Mouse (Mus musculus) CH12.LX (cell line): ENCODE data around the gene Ctla4. TPM values are rescaled to one million over a fixed set of nuclear protein-coding genes. Genes with fewer than 3 reads are reported as not detected.

ENCODE experiments used
- DNase-seq: peaks from one replicate; pipeline ENCODE4 v3.0.0-alpha.2; 2013; ENCODE audit errors: extremely low read depth
- H3K27ac ChIP-seq: 2 replicates; pipeline ENCODE4 v1.5.1; 2012; ENCODE audit warnings: low read depth, mild to moderate bottlenecking, control low read depth, moderate library complexity; ENCODE audit not compliant: insufficient read depth
- H3K27me3 ChIP-seq: replicated peaks from 2 replicates; pipeline ENCODE3; 2012; ENCODE audit warnings: inconsistent platforms
- H3K36me3 ChIP-seq, 2 experiments: replicated peaks in 1 of 2; 2 replicates each; pipeline versions ENCODE3 to v1.6.1; 2012; ENCODE audit warnings: inconsistent platforms in 1 of 2, low read length in 1 of 2, mild to moderate bottlenecking in 1 of 2, mixed read lengths in 1 of 2, moderate library complexity in 1 of 2; ENCODE audit not compliant: control insufficient read depth in 1 of 2, insufficient read depth in 1 of 2
- H3K4me1 ChIP-seq, 2 experiments: 2 replicates each; pipeline ENCODE4 v1.6.1; 2012; ENCODE audit warnings: inconsistent platforms in 1 of 2, moderate library complexity in 1 of 2; ENCODE audit not compliant: insufficient read depth in 2 of 2, control insufficient read depth in 1 of 2
- H3K4me2 ChIP-seq: 2 replicates; pipeline ENCODE4 v1.6.1; 2012; ENCODE audit warnings: low read depth, mild to moderate bottlenecking, control low read depth; ENCODE audit not compliant: poor library complexity, insufficient read depth, severe bottlenecking
- H3K4me3 ChIP-seq, 3 experiments: fragments of 150-350 bp in 1 of 3; sonication (generic) in 1 of 3; replicated peaks in 1 of 3; 2 replicates each; pipeline versions ENCODE3 to v1.5.1; 2011 to 2012; ENCODE audit warnings: low read depth in 2 of 3, low read length in 2 of 3, mild to moderate bottlenecking in 2 of 3, moderate library complexity in 2 of 3, control low read depth in 1 of 3, improper control_type of control experiment in 1 of 3, inconsistent platforms in 1 of 3, mixed read lengths in 1 of 3; ENCODE audit not compliant: poor library complexity in 1 of 3
- H3K79me2 ChIP-seq: replicated peaks from 2 replicates; pipeline ENCODE4 v1.6.1; 2012; ENCODE audit warnings: mild to moderate bottlenecking, moderate library complexity; ENCODE audit not compliant: control insufficient read depth, poor library complexity, insufficient read depth, severe bottlenecking; ENCODE audit errors: extremely low read depth
- H3K9ac ChIP-seq: 2 replicates; pipeline ENCODE4 v1.6.1; 2012; ENCODE audit warnings: low read depth, mild to moderate bottlenecking, control low read depth, moderate library complexity; ENCODE audit not compliant: insufficient read depth
- H3K9me3 ChIP-seq: replicated peaks from 2 replicates; pipeline ENCODE3; 2012; ENCODE audit warnings: low read length, inconsistent platforms, mixed read lengths
- BHLHE40 ChIP-seq: IDR thresholded peaks from 2 replicates; pipeline ENCODE4 v1.6.1; 2011; ENCODE audit warnings: mild to moderate bottlenecking, low read depth, low read length, improper control_type of control experiment
- CHD1 ChIP-seq: IDR thresholded peaks from 2 replicates; pipeline ENCODE4 v1.6.1; 2012; ENCODE audit warnings: low read depth, low read length, improper control_type of control experiment, inconsistent platforms
- CHD2 ChIP-seq: IDR thresholded peaks from 2 replicates; pipeline ENCODE4 v1.6.1; 2011; ENCODE audit warnings: low read length, improper control_type of control experiment
- CTCF ChIP-seq, 2 experiments: IDR thresholded peaks in 1 of 2; conservative IDR thresholded peaks in 1 of 2; 2 replicates each; pipeline ENCODE4 v1.5.1; 2011 to 2012; ENCODE audit warnings: low read depth in 2 of 2, low read length in 2 of 2, improper control_type of control experiment in 1 of 2, inconsistent platforms in 1 of 2, mild to moderate bottlenecking in 1 of 2, moderate library complexity in 1 of 2
- E2F4 ChIP-seq: IDR thresholded peaks from 2 replicates; pipeline ENCODE4 v1.6.1; 2011; ENCODE audit warnings: low read depth, low read length, improper control_type of control experiment; ENCODE audit not compliant: insufficient replicate concordance
- ELF1 ChIP-seq: IDR thresholded peaks from 2 replicates; pipeline ENCODE4 v1.6.1; 2014; ENCODE audit warnings: low read depth, mild to moderate bottlenecking, inconsistent platforms, low read length, improper control_type of control experiment
- EP300 ChIP-seq: IDR thresholded peaks from 2 replicates; pipeline ENCODE4 v1.6.1; 2011; ENCODE audit warnings: low read length, improper control_type of control experiment
- ETS1 ChIP-seq: conservative IDR thresholded peaks from 2 replicates; pipeline ENCODE4 v1.6.1; 2012; ENCODE audit warnings: low read depth, mild to moderate bottlenecking, inconsistent platforms, low read length, improper control_type of control experiment, moderate library complexity
- GABPA ChIP-seq: IDR thresholded peaks from 2 replicates; pipeline ENCODE4 v1.6.1; 2012; ENCODE audit warnings: low read depth, low read length, improper control_type of control experiment, inconsistent platforms; ENCODE audit not compliant: insufficient replicate concordance
- HCFC1 ChIP-seq: IDR thresholded peaks from 2 replicates; pipeline ENCODE4 v1.6.1; 2012; ENCODE audit warnings: low read depth, mild to moderate bottlenecking, inconsistent platforms, low read length, improper control_type of control experiment
- JUN ChIP-seq: IDR thresholded peaks from 2 replicates; pipeline ENCODE4 v1.6.1; 2011; ENCODE audit warnings: low read depth, mild to moderate bottlenecking, low read length, improper control_type of control experiment, moderate library complexity; ENCODE audit not compliant: insufficient read depth
- JUND ChIP-seq: conservative IDR thresholded peaks from 2 replicates; pipeline ENCODE4 v1.6.1; 2011; ENCODE audit warnings: low read depth, low read length, improper control_type of control experiment
- KAT2A ChIP-seq: IDR thresholded peaks from 2 replicates; pipeline ENCODE4 v1.6.1; 2012; ENCODE audit warnings: low read length, improper control_type of control experiment, inconsistent platforms; ENCODE audit not compliant: insufficient replicate concordance
- MAFK ChIP-seq: IDR thresholded peaks from 2 replicates; pipeline ENCODE4 v1.6.1; 2011; ENCODE audit warnings: low read length, improper control_type of control experiment; ENCODE audit not compliant: insufficient replicate concordance
- MAX ChIP-seq: IDR thresholded peaks from 2 replicates; pipeline ENCODE4 v1.6.1; 2011; ENCODE audit warnings: low read length, improper control_type of control experiment
- MAZ ChIP-seq: IDR thresholded peaks from 2 replicates; pipeline ENCODE4 v1.6.1; 2012; ENCODE audit warnings: low read depth, mild to moderate bottlenecking, inconsistent platforms, low read length, improper control_type of control experiment, moderate library complexity
- MEF2A ChIP-seq: IDR thresholded peaks from 2 replicates; pipeline ENCODE4 v1.6.1; 2014; ENCODE audit warnings: low read depth, mild to moderate bottlenecking, inconsistent platforms, low read length, improper control_type of control experiment, borderline replicate concordance
- MXI1 ChIP-seq: IDR thresholded peaks from 2 replicates; pipeline ENCODE4 v1.6.1; 2011; ENCODE audit warnings: mild to moderate bottlenecking, low read depth, low read length, improper control_type of control experiment
- MYC ChIP-seq: IDR thresholded peaks from 2 replicates; pipeline ENCODE4 v1.6.1; 2011; ENCODE audit warnings: low read depth, mild to moderate bottlenecking, improper control_type of control experiment, low read length
- NELFE ChIP-seq: IDR thresholded peaks from 2 replicates; pipeline ENCODE4 v1.6.1; 2011; ENCODE audit warnings: low read depth, low read length, improper control_type of control experiment
- NRF1 ChIP-seq: IDR thresholded peaks from 2 replicates; pipeline ENCODE4 v1.6.1; 2014; ENCODE audit warnings: low read depth, mild to moderate bottlenecking, inconsistent platforms, low read length, improper control_type of control experiment, moderate library complexity
- PAX5 ChIP-seq: IDR thresholded peaks from 2 replicates; pipeline ENCODE4 v1.6.1; 2012; ENCODE audit warnings: low read length, inconsistent platforms, mixed read lengths
- POLR2A ChIP-seq: IDR thresholded peaks from 2 replicates; pipeline ENCODE4 v1.6.1; 2011; ENCODE audit warnings: low read depth, mild to moderate bottlenecking, improper control_type of control experiment, low read length
- POLR2AphosphoS2 ChIP-seq: IDR thresholded peaks from 2 replicates; pipeline ENCODE4 v1.6.1; 2011; ENCODE audit warnings: low read depth, low read length, improper control_type of control experiment
- RAD21 ChIP-seq: IDR thresholded peaks from 2 replicates; pipeline ENCODE4 v1.6.1; 2011; ENCODE audit warnings: low read depth, mild to moderate bottlenecking, low read length, improper control_type of control experiment, moderate library complexity
- RCOR1 ChIP-seq: conservative IDR thresholded peaks from 2 replicates; pipeline ENCODE4 v1.6.1; 2012; ENCODE audit warnings: low read depth, mild to moderate bottlenecking, inconsistent platforms, low read length, improper control_type of control experiment
- SIN3A ChIP-seq: IDR thresholded peaks from 2 replicates; pipeline ENCODE4 v1.6.1; 2012; ENCODE audit warnings: low read length, improper control_type of control experiment, inconsistent platforms
- SMC3 ChIP-seq: IDR thresholded peaks from 2 replicates; pipeline ENCODE4 v1.6.1; 2011; ENCODE audit warnings: low read depth, low read length, improper control_type of control experiment
- TBP ChIP-seq: conservative IDR thresholded peaks from 2 replicates; pipeline ENCODE4 v1.6.1; 2011; ENCODE audit warnings: low read depth, low read length, improper control_type of control experiment
- TCF12 ChIP-seq: IDR thresholded peaks from 2 replicates; pipeline ENCODE4 v1.6.1; 2014; ENCODE audit warnings: low read depth, mild to moderate bottlenecking, inconsistent platforms, low read length, improper control_type of control experiment
- UBTF ChIP-seq: IDR thresholded peaks from 2 replicates; pipeline ENCODE4 v1.6.1; 2012; ENCODE audit warnings: low read depth, mild to moderate bottlenecking, inconsistent platforms, low read length, improper control_type of control experiment, moderate library complexity
- USF1 ChIP-seq: IDR thresholded peaks from 2 replicates; pipeline ENCODE4 v1.6.1; 2014; ENCODE audit warnings: low read depth, mild to moderate bottlenecking, inconsistent platforms, low read length, improper control_type of control experiment
- USF2 ChIP-seq: conservative IDR thresholded peaks from 2 replicates; pipeline ENCODE4 v1.6.1; 2011; ENCODE audit warnings: low read depth, low read length, improper control_type of control experiment
- ZC3H11A ChIP-seq: IDR thresholded peaks from 2 replicates; pipeline ENCODE4 v1.6.1; 2012; ENCODE audit warnings: low read depth, mild to moderate bottlenecking, inconsistent platforms, low read length, improper control_type of control experiment
- ZMIZ1 ChIP-seq: IDR thresholded peaks from 2 replicates; pipeline ENCODE4 v1.6.1; 2012; ENCODE audit warnings: low read depth, mild to moderate bottlenecking, inconsistent platforms, low read length, improper control_type of control experiment
- ZNF384 ChIP-seq: IDR thresholded peaks from 2 replicates; pipeline ENCODE4 v1.6.1; 2012; ENCODE audit warnings: low read depth, low read length, improper control_type of control experiment, inconsistent platforms
- dilution Hi-C: fragments of 300-500 bp; cut with MboI; formaldehyde crosslinking; loops from 2 replicates; pipeline ENCODE4 v1.14.3; 2020; ENCODE audit warnings: low sequenced_read_pairs; ENCODE audit not compliant: extremely low pct_unique_long_range_greater_than_20kb, extremely low pct_ligation_motif_present
- in situ Hi-C: fragments of 300-500 bp; cut with MboI; formaldehyde crosslinking; loops from 3 replicates; pipeline ENCODE4 v1.14.3; 2019; ENCODE audit warnings: low sequenced_read_pairs, low pct_ligation_motif_present, low pct_unique_long_range_greater_than_20kb, mixed read lengths
- polyA plus RNA-seq: library from polyadenylated mRNA; unstranded; fragments of >175 nt; gene quantifications from 2 replicates; pipeline ENCODE4 v1.2.1, GENCODE M21; 2012; ENCODE audit warnings: low read depth; ENCODE audit not compliant: insufficient read length
- total RNA-seq, 2 experiments: library from RNA; depleted of rRNA; stranded (reverse); fragments of 300-350 nt in 1 of 2; fragments of >200 nt in 1 of 2; gene quantifications; 2 replicates each; pipeline ENCODE4 v1.2.3; 2012 to 2014

Gene Ctla4
- total and polyA plus RNA-seq, 3 experiments = 11.6 to 54.7 (median 53.7) TPM

DNA sequence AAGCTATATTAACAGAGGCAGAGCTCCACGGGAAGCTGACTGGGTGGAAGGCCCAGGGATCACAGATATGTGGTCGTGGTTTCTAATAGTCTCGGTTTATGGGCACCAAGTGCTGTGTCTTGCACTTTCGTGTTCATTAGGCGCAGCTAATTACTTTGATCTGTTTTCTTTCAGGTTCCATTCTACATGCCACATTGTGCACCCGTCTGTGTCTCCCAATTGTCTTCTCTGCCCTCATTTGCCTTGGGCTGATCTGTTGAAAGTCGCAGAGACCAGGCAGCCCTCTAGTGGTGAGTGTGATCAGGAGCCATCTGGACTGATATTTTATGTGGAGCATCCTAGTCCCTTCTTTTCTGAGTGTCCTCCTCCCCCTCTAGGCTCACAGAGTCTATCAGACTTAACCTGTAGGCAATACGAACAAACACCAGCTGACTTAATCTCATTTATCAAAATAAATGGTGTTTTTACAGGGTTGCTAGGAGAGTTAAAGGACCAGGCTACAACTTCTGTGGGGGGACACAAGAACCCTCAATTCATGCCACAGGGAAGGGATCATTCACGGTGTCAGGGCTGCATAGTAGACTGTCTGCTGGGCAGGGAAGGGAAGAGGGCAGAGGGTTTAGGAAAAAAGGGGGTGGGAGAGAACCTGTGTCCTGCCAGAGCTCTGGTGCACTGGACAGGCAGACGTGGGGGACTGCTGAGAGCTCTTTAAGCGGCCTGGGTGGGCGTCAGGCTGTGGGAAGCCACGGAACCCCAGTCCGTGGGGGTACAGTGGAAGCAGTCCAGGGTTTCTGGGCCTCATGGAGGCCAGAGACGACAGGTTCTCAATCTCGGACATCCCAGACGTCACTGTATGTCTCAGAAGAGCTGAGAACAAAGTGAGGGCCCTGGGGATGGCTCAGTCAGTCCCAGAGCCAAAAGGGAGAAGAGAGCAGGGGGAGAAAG lies 18.2 kb upstream of the Ctla4 start:
- Histone ChIP-seq H3K9ac (no peak overlapping the region), H3K27ac (no peak overlapping the region), H3K4me2 (no peak overlapping the region), H3K4me1 (peaks cover 13 to 60% of the 10 kb centered on the region in 2 experiments), H3K27me3 (no peaks in the 10 kb centered on the region), H3K9me3 (no peaks in the 10 kb centered on the region), H3K4me3 (no peak overlapping the region), H3K79me2 (no peaks in the 10 kb centered on the region; the same call in 1 of the 2 replicates), H3K36me3 (peaks cover 2 to 26% of the 10 kb centered on the region in 2 experiments)
- dilution Hi-C loops (no loop called here), in situ Hi-C loops (loop anchor here (5.0 to 25.0 kb wide), 3 partner anchors 34 to 706 kb away; no protein-coding TSS in a partner anchor)
- peak; percentile 86 for DNase-seq
- peak; percentile 39; the same call in 1 of the 2 replicates for TF ChIP-seq ZC3H11A
- peak; percentile 78 to 88 for TF ChIP-seq CTCF (conservative IDR thresholded peaks at IDR 0.05 in 1 of 2, IDR thresholded peaks at IDR 0.05 in 1 of 2; ENCODE audit: low read depth in 2 of 2, low read length in 2 of 2)
- 0 out of 2 replicates have a peak, but pooled peaks have one; percentile 9 for TF ChIP-seq JUN
- peak; percentile 51; the same call in 1 of the 2 replicates for TF ChIP-seq CHD2
- TF ChIP-seq MAFK = peak; percentile 72
- TF ChIP-seq BHLHE40 = peak; percentile 35; the same call in 1 of the 2 replicates
- peak; percentile 72; the same call in 1 of the 2 replicates for TF ChIP-seq CHD1
- TF ChIP-seq SIN3A = peak; percentile 41; the same call in 1 of the 2 replicates
- no peak for TF ChIP-seq USF1
- TF ChIP-seq TBP = no peak
- TF ChIP-seq GABPA = no peak
- peak; percentile 67 for TF ChIP-seq JUND
- peak; percentile 65 for TF ChIP-seq MAX
- TF ChIP-seq RCOR1 = 0 out of 2 replicates have a peak, but pooled peaks have one; percentile 46
- TF ChIP-seq E2F4 = no peak
- 0 out of 2 replicates have a peak, but pooled peaks have one; percentile 48 for TF ChIP-seq KAT2A
- no peak for TF ChIP-seq PAX5
- TF ChIP-seq MXI1 = 0 out of 2 replicates have a peak, but pooled peaks have one; percentile 36
- peak; percentile 72; the same call in 1 of the 2 replicates for TF ChIP-seq MYC
- TF ChIP-seq TCF12 = peak; percentile 38; the same call in 1 of the 2 replicates
- no peak for TF ChIP-seq USF2
- TF ChIP-seq NRF1 = no peak
- no peak for TF ChIP-seq POLR2A
- TF ChIP-seq MAZ = 0 out of 2 replicates have a peak, but pooled peaks have one; percentile 50
- no peak for TF ChIP-seq ZNF384
- peak; percentile 80 for TF ChIP-seq RAD21
- 0 out of 2 replicates have a peak, but pooled peaks have one; percentile 25 for TF ChIP-seq ZMIZ1
- TF ChIP-seq UBTF = no peak
- peak; percentile 88 for TF ChIP-seq SMC3
- TF ChIP-seq POLR2AphosphoS2 = no peak
- TF ChIP-seq ELF1 = 0 out of 2 replicates have a peak, but pooled peaks have one; percentile 36
- peak; percentile 51; the same call in 1 of the 2 replicates for TF ChIP-seq HCFC1
- TF ChIP-seq EP300 = peak; percentile 55
- peak; percentile 53; the same call in 1 of the 2 replicates for TF ChIP-seq NELFE
- peak; percentile 14; the same call in 1 of the 2 replicates for TF ChIP-seq ETS1
- TF ChIP-seq MEF2A = peak; percentile 72; the same call in 1 of the 2 replicates
